Mouse (Mus musculus): ENCODE results near the gene Ap2a1. TPM values are rescaled to one million over a fixed set of nuclear protein-coding genes. Genes with fewer than 3 reads are reported as not detected.

Ap2a1 gene
- 82.7 and 85.0 TPM in 2 replicates for polyA plus RNA-seq (2014; fragmentation: Nextera tagmentation; extraction: Ambion mirVana)

DNA sequence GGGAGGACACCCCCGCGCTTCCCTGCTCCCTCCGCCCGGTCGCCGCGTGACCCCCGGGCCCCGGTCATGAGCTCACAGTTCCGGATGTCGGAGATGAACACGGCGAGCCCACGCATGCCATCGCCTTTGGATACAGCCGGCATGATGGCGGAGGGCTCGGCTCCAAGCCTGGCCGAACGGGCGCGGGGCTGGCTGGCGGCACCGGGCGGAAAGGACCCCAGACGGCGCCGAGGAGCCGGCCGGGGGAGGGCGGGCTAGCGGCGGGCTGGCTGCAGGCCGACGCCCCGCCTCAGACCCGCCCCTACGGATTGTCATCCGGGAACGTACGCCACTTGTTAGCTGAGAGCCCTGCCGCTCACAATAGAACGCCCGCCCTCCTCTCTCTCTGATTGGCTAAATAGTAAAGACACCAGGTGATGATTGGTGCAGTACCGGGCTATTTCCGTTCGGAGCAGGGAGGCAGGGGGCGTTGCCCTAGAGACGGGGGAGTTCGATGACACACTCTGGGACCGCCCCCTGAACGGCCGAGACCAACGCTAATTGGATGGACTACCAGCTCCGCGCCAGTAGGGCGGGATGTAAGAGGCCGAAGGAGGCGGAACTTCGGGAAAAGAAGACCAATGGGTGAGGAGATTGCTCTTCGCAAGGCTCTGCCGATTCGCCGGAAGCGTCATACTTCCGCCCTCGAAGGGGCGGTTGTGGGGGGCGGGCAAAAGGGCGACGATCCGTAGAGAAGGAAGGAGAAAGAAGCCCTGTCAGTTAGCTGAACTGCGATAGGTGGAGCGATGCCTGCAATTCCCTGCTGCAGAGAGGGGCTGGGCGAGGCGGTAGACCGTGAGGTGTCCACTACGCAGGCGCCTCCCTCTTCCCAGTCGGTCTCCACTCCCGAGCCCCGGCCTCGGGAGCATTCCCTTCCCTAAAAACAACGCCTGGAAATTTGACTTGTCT is at the start of gene Ap2a1:
Ap2a1 (minus strand) TSS at position 293 of the 948 bp plus-strand sequence.
- Histone ChIP-seq H3K4me3 (ENCODE audit: low read depth, low read length) (peak within 1 kb of the TSS; percentile 98), H3K27ac (ENCODE audit: low read depth, low read length) (peak within 1 kb of the TSS; percentile 90), H3K9ac (ENCODE audit: low read depth, low read length) (peak within 1 kb of the TSS; percentile 88), H3K27me3 (ENCODE audit: control insufficient read depth, insufficient read depth, low read length) (no peaks in the 10 kb centered on the region), H3K4me1 (replicated peaks; ENCODE audit: control insufficient read depth, insufficient read depth, low read length) (0 out of 2 replicates have a peak, but pooled peaks cover 4% of the 10 kb centered on the region), H3K4me2 (replicated peaks; ENCODE audit: low read depth, low read length) (peak within 1 kb of the TSS; percentile 58), H3K9me3 (ENCODE audit: control insufficient read depth, low read length) (no peaks in the 10 kb centered on the region; the same call in 1 of the 2 replicates), H3K36me3 (ENCODE audit: control insufficient read depth, insufficient read depth, low read length) (no peaks in the 10 kb centered on the region; the same call in 1 of the 2 replicates)
- ATAC-seq (ENCODE audit: low FRiP score) (peak; percentile 100), DNase-seq (ENCODE audit: low spot score) (peak; percentile 99)
- WGBS: under 1% methylated on average over 84 of the region's 84 CpGs

DNA sequence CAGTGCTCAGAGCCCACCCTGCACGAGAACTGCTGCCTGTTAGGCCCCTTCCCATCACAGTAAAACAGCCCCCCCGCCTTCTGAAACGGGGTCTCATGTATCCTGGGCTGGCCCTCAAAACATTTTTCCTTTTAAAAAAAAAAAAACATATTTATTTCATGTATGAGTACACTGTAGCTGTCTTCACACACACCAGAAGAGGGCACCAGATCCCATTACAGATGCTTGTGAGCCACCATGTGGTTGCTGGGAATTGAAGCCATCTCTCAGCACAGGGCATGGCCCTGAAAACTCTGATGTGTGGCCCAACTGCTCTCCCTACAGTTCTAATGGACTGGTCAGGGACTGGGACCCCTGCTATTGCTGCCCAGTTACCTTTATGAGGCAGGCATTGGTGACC is 49.0 kb upstream of the Ap2a1 start:
- WGBS: 93% methylated on average over 3 of the region's 3 CpGs
- H3K9me3 ChIP-seq (ENCODE audit: control insufficient read depth, low read length): no peaks in the 10 kb centered on the region
- no peaks in the 10 kb centered on the region for H3K4me1 ChIP-seq (replicated peaks; ENCODE audit: control insufficient read depth, insufficient read depth, low read length)
- DNase-seq (ENCODE audit: low spot score) (no peak), ATAC-seq (ENCODE audit: low FRiP score) (no peak)
- no peak overlapping the region for H3K9ac ChIP-seq (ENCODE audit: low read depth, low read length)
- H3K27ac ChIP-seq (ENCODE audit: low read depth, low read length): no peak overlapping the region
- no peaks in the 10 kb centered on the region for H3K27me3 ChIP-seq (ENCODE audit: control insufficient read depth, insufficient read depth, low read length)
- peaks cover 46% of the 10 kb centered on the region for H3K36me3 ChIP-seq (ENCODE audit: control insufficient read depth, insufficient read depth, low read length)
- H3K4me3 ChIP-seq (ENCODE audit: low read depth, low read length): no peak overlapping the region
- H3K4me2 ChIP-seq (replicated peaks; ENCODE audit: low read depth, low read length): no peak overlapping the region

- H3K9ac ChIP-seq (ENCODE audit: low read depth, low read length): peak overlapping the region; percentile 74; the same call in 1 of the 2 replicates
- H3K4me2 ChIP-seq (replicated peaks; ENCODE audit: low read depth, low read length): no peak overlapping the region
- DNase-seq (ENCODE audit: low spot score): no peak
- peaks cover 30% of the 10 kb centered on the region for H3K36me3 ChIP-seq (ENCODE audit: control insufficient read depth, insufficient read depth, low read length)
- H3K9me3 ChIP-seq (ENCODE audit: control insufficient read depth, low read length): no peaks in the 10 kb centered on the region
- no peak for ATAC-seq (ENCODE audit: low FRiP score)
- H3K27me3 ChIP-seq (ENCODE audit: control insufficient read depth, insufficient read depth, low read length): no peaks in the 10 kb centered on the region
- 21% methylated on average over 6 of the region's 6 CpGs for WGBS
- peaks cover 4% of the 10 kb centered on the region for H3K4me1 ChIP-seq (replicated peaks; ENCODE audit: control insufficient read depth, insufficient read depth, low read length)
- peak overlapping the region; percentile 70 for H3K27ac ChIP-seq (ENCODE audit: low read depth, low read length)
- peak overlapping the region; percentile 29; the same call in 1 of the 2 replicates for H3K4me3 ChIP-seq (ENCODE audit: low read depth, low read length)
These were observed 45.8 kb upstream of the Ap2a1 start for GRCm38 (mm10) chr7:44975117-44975419.

DNA sequence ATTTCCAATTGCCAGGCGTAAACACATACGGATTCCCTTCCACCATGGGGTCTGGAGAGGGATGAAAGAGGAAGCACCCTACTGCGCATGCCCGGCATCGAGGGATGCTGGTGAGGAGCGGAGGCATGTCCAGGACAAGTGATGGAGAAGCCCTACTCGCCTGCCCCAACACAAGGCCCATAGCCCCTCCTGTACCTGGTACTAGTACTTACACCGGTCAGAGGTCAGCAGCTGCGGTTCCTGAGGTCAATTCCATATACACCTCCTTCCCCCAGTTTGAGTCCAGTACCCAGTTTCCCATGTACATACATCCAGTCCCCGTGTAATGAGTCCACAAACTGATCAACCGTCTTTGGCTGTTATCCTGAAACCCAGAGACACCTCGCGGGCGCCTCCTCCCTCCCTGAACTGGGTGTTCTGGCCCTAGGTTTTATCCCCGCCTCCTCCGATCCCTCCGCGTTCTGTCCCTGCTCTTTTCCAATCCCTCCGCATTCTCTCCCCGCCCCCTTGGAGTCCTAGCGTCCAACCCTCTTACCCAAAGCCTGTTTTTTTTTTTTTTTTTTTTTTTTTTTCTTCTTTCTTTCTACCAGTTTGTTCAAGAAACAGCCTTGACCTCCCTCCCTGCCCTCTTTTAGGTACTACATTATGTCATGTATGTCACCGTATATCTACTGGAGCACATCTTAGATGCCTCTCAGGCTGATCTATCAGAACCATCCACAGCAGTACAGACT is 45.3 kb upstream of the Ap2a1 start, which contains the start of gene Cpt1c:
Cpt1c (minus strand) TSS at position 469 of the 734 bp plus-strand sequence.
- 2% methylated on average over 22 of the region's 22 CpGs for WGBS
- Histone ChIP-seq H3K4me3 (ENCODE audit: low read depth, low read length) (peak within 1 kb of the TSS; percentile 29), H3K27me3 (ENCODE audit: control insufficient read depth, insufficient read depth, low read length) (no peaks in the 10 kb centered on the region), H3K9me3 (ENCODE audit: control insufficient read depth, low read length) (no peaks in the 10 kb centered on the region), H3K36me3 (ENCODE audit: control insufficient read depth, insufficient read depth, low read length) (peaks cover 27% of the 10 kb centered on the region), H3K27ac (ENCODE audit: low read depth, low read length) (peak within 1 kb of the TSS; percentile 70), H3K4me2 (replicated peaks; ENCODE audit: low read depth, low read length) (peak within 1 kb of the TSS; percentile 47), H3K4me1 (replicated peaks; ENCODE audit: control insufficient read depth, insufficient read depth, low read length) (peaks cover 4% of the 10 kb centered on the region), H3K9ac (ENCODE audit: low read depth, low read length) (peak within 1 kb of the TSS; percentile 74)
- ATAC-seq (ENCODE audit: low FRiP score) (peak; percentile 50; the same call in 1 of the 2 replicates), DNase-seq (ENCODE audit: low spot score) (peak; percentile 89)

- H3K27me3 ChIP-seq (ENCODE audit: control insufficient read depth, insufficient read depth, low read length): no peaks in the 10 kb centered on the region
- H3K27ac ChIP-seq (ENCODE audit: low read depth, low read length): peak overlapping the region; percentile 70
- peaks cover 4% of the 10 kb centered on the region for H3K4me1 ChIP-seq (replicated peaks; ENCODE audit: control insufficient read depth, insufficient read depth, low read length)
- H3K4me2 ChIP-seq (replicated peaks; ENCODE audit: low read depth, low read length): peak overlapping the region; percentile 47
- ATAC-seq (ENCODE audit: low FRiP score): no peak
- WGBS: 41% methylated on average over 14 of the region's 14 CpGs
- peaks cover 18% of the 10 kb centered on the region for H3K36me3 ChIP-seq (ENCODE audit: control insufficient read depth, insufficient read depth, low read length)
- peak overlapping the region; percentile 29 for H3K4me3 ChIP-seq (ENCODE audit: low read depth, low read length)
- H3K9ac ChIP-seq (ENCODE audit: low read depth, low read length): peak overlapping the region; percentile 74
- no peaks in the 10 kb centered on the region for H3K9me3 ChIP-seq (ENCODE audit: control insufficient read depth, low read length)
- no peak for DNase-seq (ENCODE audit: low spot score)
These were observed 44.3 kb upstream of the Ap2a1 start for GRCm38 (mm10) chr7:44973415-44974130.

GRCm38 (mm10) chr7:44971142-44971541 is 41.8 kb upstream of the Ap2a1 start:
- Histone ChIP-seq H3K4me1 (replicated peaks; ENCODE audit: control insufficient read depth, insufficient read depth, low read length) (peaks cover 4% of the 10 kb centered on the region), H3K9ac (ENCODE audit: low read depth, low read length) (peak overlapping the region; percentile 58), H3K9me3 (ENCODE audit: control insufficient read depth, low read length) (no peaks in the 10 kb centered on the region), H3K36me3 (ENCODE audit: control insufficient read depth, insufficient read depth, low read length) (no peaks in the 10 kb centered on the region), H3K27ac (ENCODE audit: low read depth, low read length) (peak overlapping the region; percentile 51; the same call in 1 of the 2 replicates), H3K4me2 (replicated peaks; ENCODE audit: low read depth, low read length) (peak overlapping the region; percentile 74), H3K27me3 (ENCODE audit: control insufficient read depth, insufficient read depth, low read length) (no peaks in the 10 kb centered on the region), H3K4me3 (ENCODE audit: low read depth, low read length) (peak overlapping the region; percentile 47)
- ATAC-seq (ENCODE audit: low FRiP score) (0 out of 2 replicates have a peak, but pooled peaks have one; percentile 0), DNase-seq (ENCODE audit: low spot score) (no peak)
- WGBS: 75% methylated on average over 7 of the region's 7 CpGs

- peaks cover 4% of the 10 kb centered on the region for H3K4me1 ChIP-seq (replicated peaks; ENCODE audit: control insufficient read depth, insufficient read depth, low read length)
- ATAC-seq (ENCODE audit: low FRiP score) (peak; percentile 97), DNase-seq (ENCODE audit: low spot score) (peak; percentile 88)
- peak overlapping the region; percentile 71 for H3K27ac ChIP-seq (ENCODE audit: low read depth, low read length)
- H3K27me3 ChIP-seq (ENCODE audit: control insufficient read depth, insufficient read depth, low read length): no peaks in the 10 kb centered on the region
- H3K9me3 ChIP-seq (ENCODE audit: control insufficient read depth, low read length): no peaks in the 10 kb centered on the region
- peak overlapping the region; percentile 47 for H3K4me3 ChIP-seq (ENCODE audit: low read depth, low read length)
- 0% methylated on average over 36 of the region's 36 CpGs for WGBS
- H3K4me2 ChIP-seq (replicated peaks; ENCODE audit: low read depth, low read length): peak overlapping the region; percentile 74
- H3K36me3 ChIP-seq (ENCODE audit: control insufficient read depth, insufficient read depth, low read length): 0 out of 2 replicates have a peak, but pooled peaks cover 2% of the 10 kb centered on the region
- H3K9ac ChIP-seq (ENCODE audit: low read depth, low read length): peak overlapping the region; percentile 58
These were observed 41.0 kb upstream of the Ap2a1 start for GRCm38 (mm10) chr7:44970231-44970691.

DNA sequence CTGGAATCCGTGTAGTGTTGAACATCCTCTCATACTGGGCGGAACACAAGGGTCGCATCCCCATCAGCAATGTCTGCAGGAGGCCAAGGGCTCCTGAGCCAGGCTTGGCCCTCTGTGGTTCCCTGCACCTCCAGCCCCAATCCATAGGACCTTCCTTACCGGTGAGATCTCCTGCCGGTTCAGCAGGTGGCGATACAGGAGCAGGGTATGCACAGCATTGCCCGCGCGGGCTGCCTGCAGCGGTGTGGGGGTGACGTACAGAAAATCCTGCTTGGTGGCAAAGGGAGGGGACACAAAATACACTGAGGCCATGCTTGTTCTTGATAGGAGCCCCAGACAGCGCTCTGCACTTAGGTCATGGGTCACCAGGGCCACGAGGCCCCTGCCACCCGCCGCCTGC is 37.3 kb upstream of the Ap2a1 start:
- ATAC-seq (ENCODE audit: low FRiP score) (no peak), DNase-seq (ENCODE audit: low spot score) (no peak)
- WGBS: 76% methylated on average over 15 of the region's 15 CpGs
- Histone ChIP-seq H3K4me1 (replicated peaks; ENCODE audit: control insufficient read depth, insufficient read depth, low read length) (peaks cover 4% of the 10 kb centered on the region), H3K36me3 (ENCODE audit: control insufficient read depth, insufficient read depth, low read length) (0 out of 2 replicates have a peak, but pooled peaks cover 6% of the 10 kb centered on the region), H3K27me3 (ENCODE audit: control insufficient read depth, insufficient read depth, low read length) (no peaks in the 10 kb centered on the region), H3K4me2 (replicated peaks; ENCODE audit: low read depth, low read length) (no peak overlapping the region), H3K4me3 (ENCODE audit: low read depth, low read length) (no peak overlapping the region), H3K9me3 (ENCODE audit: control insufficient read depth, low read length) (no peaks in the 10 kb centered on the region), H3K9ac (ENCODE audit: low read depth, low read length) (no peak overlapping the region), H3K27ac (ENCODE audit: low read depth, low read length) (no peak overlapping the region)
